Mouse (Mus musculus) CH12.LX (cell line): ENCODE data around the gene Ddx42. TPM values are rescaled to one million over a fixed set of nuclear protein-coding genes. Genes with fewer than 3 reads are reported as not detected.

ENCODE experiments used
- DNase-seq: peaks from one replicate; pipeline ENCODE4 v3.0.0-alpha.2; 2013; ENCODE audit errors: extremely low read depth
- H3K27ac ChIP-seq: 2 replicates; pipeline ENCODE4 v1.5.1; 2012; ENCODE audit warnings: low read depth, mild to moderate bottlenecking, control low read depth, moderate library complexity; ENCODE audit not compliant: insufficient read depth
- H3K27me3 ChIP-seq: replicated peaks from 2 replicates; pipeline ENCODE3; 2012; ENCODE audit warnings: inconsistent platforms
- H3K36me3 ChIP-seq, 2 experiments: replicated peaks in 1 of 2; 2 replicates each; pipeline versions ENCODE3 to v1.6.1; 2012; ENCODE audit warnings: inconsistent platforms in 1 of 2, low read length in 1 of 2, mild to moderate bottlenecking in 1 of 2, mixed read lengths in 1 of 2, moderate library complexity in 1 of 2; ENCODE audit not compliant: control insufficient read depth in 1 of 2, insufficient read depth in 1 of 2
- H3K4me1 ChIP-seq, 2 experiments: 2 replicates each; pipeline ENCODE4 v1.6.1; 2012; ENCODE audit warnings: inconsistent platforms in 1 of 2, moderate library complexity in 1 of 2; ENCODE audit not compliant: insufficient read depth in 2 of 2, control insufficient read depth in 1 of 2
- H3K4me2 ChIP-seq: 2 replicates; pipeline ENCODE4 v1.6.1; 2012; ENCODE audit warnings: low read depth, mild to moderate bottlenecking, control low read depth; ENCODE audit not compliant: poor library complexity, insufficient read depth, severe bottlenecking
- H3K4me3 ChIP-seq, 3 experiments: fragments of 150-350 bp in 1 of 3; sonication (generic) in 1 of 3; replicated peaks in 1 of 3; 2 replicates each; pipeline versions ENCODE3 to v1.5.1; 2011 to 2012; ENCODE audit warnings: low read depth in 2 of 3, low read length in 2 of 3, mild to moderate bottlenecking in 2 of 3, moderate library complexity in 2 of 3, control low read depth in 1 of 3, improper control_type of control experiment in 1 of 3, inconsistent platforms in 1 of 3, mixed read lengths in 1 of 3; ENCODE audit not compliant: poor library complexity in 1 of 3
- H3K79me2 ChIP-seq: replicated peaks from 2 replicates; pipeline ENCODE4 v1.6.1; 2012; ENCODE audit warnings: mild to moderate bottlenecking, moderate library complexity; ENCODE audit not compliant: control insufficient read depth, poor library complexity, insufficient read depth, severe bottlenecking; ENCODE audit errors: extremely low read depth
- H3K9ac ChIP-seq: 2 replicates; pipeline ENCODE4 v1.6.1; 2012; ENCODE audit warnings: low read depth, mild to moderate bottlenecking, control low read depth, moderate library complexity; ENCODE audit not compliant: insufficient read depth
- H3K9me3 ChIP-seq: replicated peaks from 2 replicates; pipeline ENCODE3; 2012; ENCODE audit warnings: low read length, inconsistent platforms, mixed read lengths
- CHD1 ChIP-seq: IDR thresholded peaks from 2 replicates; pipeline ENCODE4 v1.6.1; 2012; ENCODE audit warnings: low read depth, low read length, improper control_type of control experiment, inconsistent platforms
- CTCF ChIP-seq, 2 experiments: IDR thresholded peaks in 1 of 2; conservative IDR thresholded peaks in 1 of 2; 2 replicates each; pipeline ENCODE4 v1.5.1; 2011 to 2012; ENCODE audit warnings: low read depth in 2 of 2, low read length in 2 of 2, improper control_type of control experiment in 1 of 2, inconsistent platforms in 1 of 2, mild to moderate bottlenecking in 1 of 2, moderate library complexity in 1 of 2
- IRF4 ChIP-seq: IDR thresholded peaks from 2 replicates; pipeline ENCODE4 v1.6.1; 2014; ENCODE audit warnings: low read depth, mild to moderate bottlenecking, inconsistent platforms, low read length, improper control_type of control experiment
- JUND ChIP-seq: conservative IDR thresholded peaks from 2 replicates; pipeline ENCODE4 v1.6.1; 2011; ENCODE audit warnings: low read depth, low read length, improper control_type of control experiment
- KAT2A ChIP-seq: IDR thresholded peaks from 2 replicates; pipeline ENCODE4 v1.6.1; 2012; ENCODE audit warnings: low read length, improper control_type of control experiment, inconsistent platforms; ENCODE audit not compliant: insufficient replicate concordance
- MAX ChIP-seq: IDR thresholded peaks from 2 replicates; pipeline ENCODE4 v1.6.1; 2011; ENCODE audit warnings: low read length, improper control_type of control experiment
- MEF2A ChIP-seq: IDR thresholded peaks from 2 replicates; pipeline ENCODE4 v1.6.1; 2014; ENCODE audit warnings: low read depth, mild to moderate bottlenecking, inconsistent platforms, low read length, improper control_type of control experiment, borderline replicate concordance
- NELFE ChIP-seq: IDR thresholded peaks from 2 replicates; pipeline ENCODE4 v1.6.1; 2011; ENCODE audit warnings: low read depth, low read length, improper control_type of control experiment
- PAX5 ChIP-seq: IDR thresholded peaks from 2 replicates; pipeline ENCODE4 v1.6.1; 2012; ENCODE audit warnings: low read length, inconsistent platforms, mixed read lengths
- POLR2AphosphoS2 ChIP-seq: IDR thresholded peaks from 2 replicates; pipeline ENCODE4 v1.6.1; 2011; ENCODE audit warnings: low read depth, low read length, improper control_type of control experiment
- RAD21 ChIP-seq: IDR thresholded peaks from 2 replicates; pipeline ENCODE4 v1.6.1; 2011; ENCODE audit warnings: low read depth, mild to moderate bottlenecking, low read length, improper control_type of control experiment, moderate library complexity
- SIN3A ChIP-seq: IDR thresholded peaks from 2 replicates; pipeline ENCODE4 v1.6.1; 2012; ENCODE audit warnings: low read length, improper control_type of control experiment, inconsistent platforms
- TBP ChIP-seq: conservative IDR thresholded peaks from 2 replicates; pipeline ENCODE4 v1.6.1; 2011; ENCODE audit warnings: low read depth, low read length, improper control_type of control experiment
- UBTF ChIP-seq: IDR thresholded peaks from 2 replicates; pipeline ENCODE4 v1.6.1; 2012; ENCODE audit warnings: low read depth, mild to moderate bottlenecking, inconsistent platforms, low read length, improper control_type of control experiment, moderate library complexity
- USF1 ChIP-seq: IDR thresholded peaks from 2 replicates; pipeline ENCODE4 v1.6.1; 2014; ENCODE audit warnings: low read depth, mild to moderate bottlenecking, inconsistent platforms, low read length, improper control_type of control experiment
- ZKSCAN1 ChIP-seq: IDR thresholded peaks from 2 replicates; pipeline ENCODE4 v1.6.1; 2012; ENCODE audit warnings: low read depth, inconsistent platforms, low read length, improper control_type of control experiment, borderline replicate concordance
- ZMIZ1 ChIP-seq: IDR thresholded peaks from 2 replicates; pipeline ENCODE4 v1.6.1; 2012; ENCODE audit warnings: low read depth, mild to moderate bottlenecking, inconsistent platforms, low read length, improper control_type of control experiment
- dilution Hi-C: fragments of 300-500 bp; cut with MboI; formaldehyde crosslinking; loops from 2 replicates; pipeline ENCODE4 v1.14.3; 2020; ENCODE audit warnings: low sequenced_read_pairs; ENCODE audit not compliant: extremely low pct_unique_long_range_greater_than_20kb, extremely low pct_ligation_motif_present
- in situ Hi-C: fragments of 300-500 bp; cut with MboI; formaldehyde crosslinking; loops from 3 replicates; pipeline ENCODE4 v1.14.3; 2019; ENCODE audit warnings: low sequenced_read_pairs, low pct_ligation_motif_present, low pct_unique_long_range_greater_than_20kb, mixed read lengths
- polyA plus RNA-seq: library from polyadenylated mRNA; unstranded; fragments of >175 nt; gene quantifications from 2 replicates; pipeline ENCODE4 v1.2.1, GENCODE M21; 2012; ENCODE audit warnings: low read depth; ENCODE audit not compliant: insufficient read length
- total RNA-seq, 2 experiments: library from RNA; depleted of rRNA; stranded (reverse); fragments of 300-350 nt in 1 of 2; fragments of >200 nt in 1 of 2; gene quantifications; 2 replicates each; pipeline ENCODE4 v1.2.3; 2012 to 2014

The Ddx42 gene
- total and polyA plus RNA-seq, 3 experiments, result 63.8 to 94.6 (median 65.5) TPM

DNA sequence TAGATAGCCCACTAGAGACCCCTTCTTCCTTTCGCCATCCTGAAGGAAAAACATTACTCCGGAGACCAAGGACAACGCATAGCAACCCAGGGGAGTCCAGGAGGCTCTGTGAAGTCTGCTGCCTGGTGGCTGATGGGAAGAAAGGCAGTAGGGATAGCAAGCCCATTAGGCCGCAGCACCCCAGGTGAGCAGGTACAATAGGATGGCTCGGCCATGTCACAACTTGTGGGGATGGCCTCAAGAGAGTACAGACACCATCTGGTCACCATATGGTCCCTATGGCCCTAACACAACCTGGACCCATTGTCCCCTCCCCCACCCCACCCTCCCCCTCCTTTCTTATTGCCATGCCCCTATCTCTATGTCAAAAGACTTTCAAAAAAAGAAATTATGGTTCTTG is 51.1 kb downstream of the Ddx42 start:
- no peaks in the 10 kb centered on the region for H3K27me3 ChIP-seq
- peaks cover 50 to 64% of the 10 kb centered on the region in 2 experiments for H3K36me3 ChIP-seq
- H3K4me1 ChIP-seq, result peaks cover 15 to 57% of the 10 kb centered on the region in 2 experiments
- DNase-seq, result no peak
- in situ Hi-C loops, result no loop called here
- TF ChIP-seq CHD1 (no peak), RAD21 (no peak), MAX (no peak), USF1 (no peak), POLR2AphosphoS2 (no peak), ZKSCAN1 (no peak), IRF4 (no peak), JUND (no peak), TBP (no peak), CTCF (conservative IDR thresholded peaks at IDR 0.05 in 1 of 2, IDR thresholded peaks at IDR 0.05 in 1 of 2; ENCODE audit: low read depth in 2 of 2, low read length in 2 of 2) (no peak), UBTF (no peak), ZMIZ1 (no peak), PAX5 (no peak), MEF2A (no peak), NELFE (no peak)
- H3K79me2 ChIP-seq, result peaks cover 40% of the 10 kb centered on the region
- H3K9me3 ChIP-seq, result no peaks in the 10 kb centered on the region
- H3K4me2 ChIP-seq, result no peak overlapping the region
- no peak overlapping the region for H3K27ac ChIP-seq
- no peak overlapping the region for H3K4me3 ChIP-seq
- no peak overlapping the region for H3K9ac ChIP-seq
- dilution Hi-C loops, result no loop called here

DNA sequence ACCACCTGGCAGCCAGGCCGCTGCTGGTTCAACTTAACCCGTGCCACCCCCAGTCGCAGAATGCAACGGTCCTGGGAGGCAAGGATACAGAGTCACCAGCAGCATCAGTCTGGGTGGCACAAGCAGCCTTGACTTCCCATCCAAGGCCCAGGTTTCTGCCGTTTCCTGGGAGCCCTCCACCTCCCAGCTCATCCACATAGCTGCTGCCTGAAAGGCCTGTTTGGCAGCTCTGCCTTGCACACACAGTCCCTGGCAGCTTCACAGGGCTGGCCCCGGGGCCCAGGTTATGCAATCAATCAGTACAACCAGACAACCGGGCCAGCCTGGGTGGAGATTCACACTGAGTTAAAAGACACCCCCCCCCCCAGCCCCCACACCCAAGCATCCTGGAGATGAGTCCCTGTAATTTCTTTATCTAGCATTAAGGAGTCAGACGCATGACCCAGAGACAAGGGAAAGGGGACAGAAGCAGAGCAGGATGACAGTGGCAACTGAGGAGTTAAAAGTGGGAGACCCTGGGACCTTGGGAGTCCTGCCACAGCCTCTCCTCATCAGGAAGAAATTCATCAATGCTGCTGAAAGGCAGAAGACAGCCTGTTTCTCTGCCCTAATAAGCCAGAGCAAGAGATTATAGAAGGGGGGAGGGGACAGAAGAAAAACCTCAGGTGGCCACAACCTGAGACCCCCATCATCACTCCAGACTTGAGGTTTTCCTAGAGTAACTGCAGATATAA is 51.8 kb downstream of the Ddx42 start:
- dilution Hi-C loops (no loop called here), in situ Hi-C loops (no loop called here)
- Histone ChIP-seq H3K4me1 (peaks cover 15 to 57% of the 10 kb centered on the region in 2 experiments), H3K4me2 (0 out of 2 replicates have a peak overlapping the region, but pooled peaks have one; percentile 2), H3K36me3 (peaks cover 44 to 58% of the 10 kb centered on the region in 2 experiments), H3K9me3 (no peaks in the 10 kb centered on the region), H3K4me3 (no peak overlapping the region), H3K79me2 (peaks cover 40% of the 10 kb centered on the region), H3K27me3 (no peaks in the 10 kb centered on the region), H3K27ac (no peak overlapping the region), H3K9ac (no peak overlapping the region)
- no peak for DNase-seq
- no peak for TF ChIP-seq KAT2A
- TF ChIP-seq SIN3A, result peak; percentile 11; the same call in 1 of the 2 replicates
